Mouse (Mus musculus) cerebellum, postnatal 14 days (tissue): ENCODE measurements around the gene Fmo5.
A peak's percentile ranks its signal among the peaks of the same experiment; 100 is the strongest.

Source experiments
- DNase-seq, 2 experiments: peaks; one replicate each; pipeline ENCODE4 v3.0.0; 2021; ENCODE audit warnings: mixed read lengths in 2 of 2

Gene Fmo5

GRCm38 (mm10) chr3:97628391-97629001, at the start of gene Fmo5:
Gene Fmo5, plus strand, starts transcription at chr3:97628804.
- peak in 1 of 2 experiments; percentile 11 for DNase-seq

GRCm38 (mm10) chr3:97585383-97586160, 43.0 kb upstream of the Fmo5 start:
- DNase-seq = peak; percentile 89 to 93

- no peak for DNase-seq
Observed at GRCm38 (mm10) chr3:97587656-97588055, 40.9 kb upstream of the Fmo5 start.

GRCm38 (mm10) chr3:97590699-97591098, 37.9 kb upstream of the Fmo5 start:
- no peak for DNase-seq

GRCm38 (mm10) chr3:97593089-97593488, 35.5 kb upstream of the Fmo5 start:
- no peak for DNase-seq

DNA sequence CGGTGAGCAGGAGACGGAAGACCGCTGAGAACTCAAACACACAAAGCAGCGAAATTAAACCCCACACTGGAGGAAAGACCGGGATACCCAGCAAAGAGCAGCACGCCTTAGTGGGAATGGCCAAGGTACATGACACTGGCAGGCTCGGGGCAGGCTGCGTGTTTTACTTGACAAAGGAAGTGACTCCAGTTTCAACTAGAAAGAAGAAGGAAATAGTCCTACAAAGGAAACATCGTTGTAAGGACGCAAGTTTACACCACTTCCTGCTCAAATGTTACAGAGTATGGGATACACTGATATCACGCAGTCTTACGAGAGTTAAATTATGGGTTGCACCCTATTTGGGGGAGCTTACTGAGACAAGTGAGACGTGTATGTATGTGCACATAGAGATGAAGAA, 34.5 kb upstream of the Fmo5 start:
- no peak for DNase-seq

DNA sequence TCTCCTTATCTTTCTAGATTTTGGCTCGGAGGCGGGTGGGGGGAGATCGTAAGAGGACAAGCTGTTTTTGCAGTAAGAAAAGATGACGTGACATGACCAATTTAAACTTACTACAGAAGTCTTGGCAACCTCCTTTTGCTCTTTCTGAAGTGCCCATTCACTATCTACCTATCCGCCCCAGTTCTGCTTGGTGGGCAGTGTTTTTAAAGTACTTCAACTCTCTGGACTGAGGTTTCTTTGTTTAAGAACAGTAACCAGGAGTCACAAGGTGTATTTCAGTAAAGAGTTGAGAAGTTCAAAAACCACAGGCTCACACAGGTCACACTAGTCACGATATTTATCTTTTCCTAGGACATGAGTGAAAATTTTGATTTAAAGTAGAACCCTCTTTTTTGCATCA, 33.5 kb upstream of the Fmo5 start:
- no peak for DNase-seq

- DNase-seq = no peak
Observed at GRCm38 (mm10) chr3:97596796-97597195, 31.8 kb upstream of the Fmo5 start.

DNA sequence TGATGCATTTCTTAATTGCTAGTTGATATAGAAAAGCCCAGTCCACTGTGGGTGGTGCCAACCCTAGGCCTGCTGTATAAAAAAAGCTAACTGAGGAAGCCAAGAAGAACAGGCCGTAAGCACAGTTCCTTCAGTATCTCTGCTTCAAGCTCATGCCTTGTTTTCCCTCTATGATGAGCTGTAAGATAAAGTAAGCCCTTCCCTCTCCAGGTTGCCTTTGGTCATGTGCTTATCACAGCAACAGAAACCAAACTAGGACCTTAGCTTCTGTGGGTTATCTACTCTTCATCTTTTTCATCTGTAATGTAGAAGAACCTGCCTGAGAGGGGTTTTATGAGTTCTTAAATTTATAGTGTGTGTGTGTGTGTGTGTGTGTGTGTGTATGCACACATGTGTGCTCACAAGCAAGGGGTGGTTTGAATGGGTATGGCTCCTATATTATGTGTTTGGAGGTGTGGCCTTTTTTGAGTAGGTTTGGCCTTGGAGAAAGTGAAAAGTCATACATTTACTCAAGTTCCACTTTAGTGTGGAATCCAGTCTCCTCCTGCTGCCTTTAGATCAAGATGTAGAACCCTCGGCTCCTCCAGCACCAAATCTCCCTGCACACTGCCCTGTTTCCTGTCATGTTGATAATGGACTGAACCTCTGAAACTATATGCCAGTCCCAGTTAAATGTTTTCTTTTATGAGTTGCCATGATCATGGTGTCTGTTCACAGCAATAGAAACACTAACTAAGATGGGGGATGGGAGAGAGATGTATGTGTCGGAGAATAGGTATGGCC, 28.4 kb upstream of the Fmo5 start:
- DNase-seq = no peak

DNA sequence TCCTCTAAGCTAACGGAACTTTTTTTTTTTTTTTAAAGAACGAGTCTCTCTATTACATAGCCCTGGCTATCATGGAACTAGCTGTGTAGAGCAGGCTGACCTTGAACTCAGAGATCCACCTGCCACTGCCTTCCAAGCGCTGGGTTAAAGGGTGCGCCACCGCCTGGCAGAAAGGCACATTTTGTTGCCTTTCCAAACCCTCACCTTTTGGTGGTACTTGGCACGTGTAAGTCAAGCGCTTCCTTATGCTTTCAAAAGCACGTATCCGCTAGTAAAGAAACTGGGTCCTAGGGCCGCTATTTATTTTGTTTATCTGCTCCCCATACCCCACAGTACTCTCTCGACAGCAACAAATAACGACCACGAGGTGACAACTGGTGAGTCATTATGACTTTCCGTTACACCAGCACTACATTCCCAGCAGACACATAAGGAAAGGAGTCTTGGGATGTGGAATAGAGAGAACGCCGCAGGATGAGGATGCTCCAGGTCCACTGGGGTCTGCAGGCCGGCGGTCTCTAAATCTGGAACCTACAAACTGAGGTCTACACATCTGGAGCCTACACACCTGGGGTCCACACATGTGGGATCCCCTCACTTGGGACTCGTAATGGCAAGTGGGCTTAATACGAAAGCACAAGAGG, 19.3 kb upstream of the Fmo5 start:
- peak; percentile 39 to 49 for DNase-seq

DNA sequence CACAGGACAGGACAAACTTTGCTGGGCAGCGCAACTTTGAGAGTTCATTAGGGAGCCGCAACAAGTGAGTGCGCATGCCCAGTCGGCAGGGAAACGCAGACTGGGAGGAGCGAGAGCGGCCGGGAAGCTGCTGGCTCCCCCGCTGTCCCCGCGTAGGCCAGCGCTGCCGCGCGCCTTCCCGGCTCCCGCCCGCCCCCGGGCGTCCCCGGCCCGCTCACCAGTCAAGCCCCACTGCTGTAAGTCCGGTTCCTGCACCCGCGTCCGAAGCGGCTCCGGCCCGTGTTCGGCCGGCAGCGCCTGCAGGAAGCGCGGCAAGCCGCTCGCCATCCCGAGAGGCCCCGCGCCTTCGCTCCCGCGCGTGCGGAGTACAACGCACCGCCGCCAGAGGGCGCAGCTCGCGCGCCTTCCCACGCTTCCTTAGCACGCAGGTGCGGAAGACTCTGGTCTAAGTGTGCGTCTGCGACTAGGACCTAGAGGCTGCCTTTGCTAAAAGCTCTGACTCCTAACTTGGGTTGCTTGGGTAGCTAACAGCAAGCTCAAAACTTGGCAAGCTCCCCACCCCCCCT, 18.7 kb upstream of the Fmo5 start, which contains the start of gene Chd1l:
TSS of gene Chd1l (minus strand) at position 359 of the 566 bp plus-strand sequence.
- DNase-seq = peak; percentile 94 to 97

DNA sequence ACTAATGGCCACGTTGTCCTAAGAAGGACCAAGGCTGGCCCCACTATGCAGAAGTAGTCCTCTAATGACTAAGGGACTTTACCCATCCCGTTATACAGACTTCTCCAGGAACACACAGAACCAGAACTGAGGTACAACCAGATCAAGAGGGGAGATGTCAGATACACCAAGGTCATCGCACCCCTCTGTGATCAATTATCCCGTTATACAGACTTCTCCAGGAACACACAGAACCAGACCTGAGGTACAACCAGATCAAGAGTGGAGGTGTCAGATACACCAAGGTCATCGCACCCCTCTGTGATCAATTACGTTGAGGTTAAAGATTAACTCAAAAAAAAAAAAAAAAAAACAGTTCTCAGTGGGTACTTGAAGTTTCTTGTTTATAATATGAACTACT, 17.6 kb upstream of the Fmo5 start:
- DNase-seq = no peak

GRCm38 (mm10) chr3:97615154-97615553, 13.4 kb upstream of the Fmo5 start:
- no peak for DNase-seq

- no peak for DNase-seq
Observed at GRCm38 (mm10) chr3:97615933-97616332, 12.7 kb upstream of the Fmo5 start.

GRCm38 (mm10) chr3:97617091-97617825, 11.3 kb upstream of the Fmo5 start:
- DNase-seq = no peak

GRCm38 (mm10) chr3:97617899-97618298, 10.7 kb upstream of the Fmo5 start:
- no peak for DNase-seq

- DNase-seq = no peak
Observed at GRCm38 (mm10) chr3:97620657-97621056, 7.9 kb upstream of the Fmo5 start.

DNA sequence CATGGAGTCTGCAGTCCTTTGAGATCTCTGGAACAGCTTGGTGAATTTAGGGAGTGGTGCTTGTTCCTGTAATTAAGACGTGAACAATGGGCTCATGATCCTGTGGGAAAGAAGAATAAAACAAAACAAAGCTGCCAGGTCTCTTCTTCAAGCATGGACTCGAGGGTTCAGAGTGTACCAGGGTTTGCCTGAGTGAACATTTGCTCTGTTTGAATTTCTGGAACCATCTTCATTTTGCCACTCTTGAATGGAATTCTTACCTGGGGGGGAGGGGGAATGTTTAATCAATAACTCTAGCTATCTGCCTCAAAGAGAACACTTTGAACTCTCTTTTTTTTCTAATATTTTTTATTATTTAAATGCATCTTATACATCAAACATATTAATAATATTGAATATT, 4.0 kb upstream of the Fmo5 start:
- no peak for DNase-seq

GRCm38 (mm10) chr3:97627893-97628292, 711 bp upstream of the Fmo5 start:
- no peak for DNase-seq

DNA sequence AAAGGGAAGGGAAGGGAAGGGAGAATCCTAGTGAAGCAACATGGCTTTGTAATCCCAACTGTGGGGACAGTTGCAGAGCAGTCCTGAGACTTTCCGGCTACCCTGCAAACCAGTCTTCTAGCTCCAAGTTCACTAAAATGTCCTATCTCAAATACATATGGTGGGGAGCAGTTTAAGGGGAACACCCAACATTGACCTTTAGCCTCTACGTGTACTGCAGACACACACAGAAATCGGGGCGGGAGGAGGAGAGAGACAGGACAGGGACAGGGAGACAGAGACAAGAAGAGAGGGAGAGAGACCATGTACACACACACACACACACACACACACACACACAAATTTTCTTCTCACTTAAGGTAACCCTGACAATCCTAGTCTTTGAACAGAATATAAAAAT, 1.3 kb downstream of the Fmo5 start:
- DNase-seq = no peak

DNA sequence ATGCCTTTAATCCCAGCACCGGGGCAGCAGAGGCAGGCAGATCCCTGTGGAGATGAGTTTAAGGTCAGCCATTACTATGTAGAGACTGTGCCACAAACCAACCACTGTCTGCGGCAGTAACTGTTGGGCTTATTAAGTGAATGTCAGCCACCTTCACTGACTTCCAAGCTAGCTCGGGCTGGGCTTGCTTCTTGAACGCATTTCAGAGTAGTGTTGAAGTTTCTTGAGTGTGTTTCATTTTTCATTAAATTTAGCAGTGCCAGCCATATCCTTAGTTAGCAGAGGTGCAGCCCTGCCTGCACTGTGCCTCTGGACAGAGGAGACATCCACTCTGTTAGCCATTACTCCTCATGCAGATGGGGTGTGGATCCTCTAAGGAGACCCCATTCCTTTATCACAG, 2.1 kb downstream of the Fmo5 start:
- no peak for DNase-seq

DNA sequence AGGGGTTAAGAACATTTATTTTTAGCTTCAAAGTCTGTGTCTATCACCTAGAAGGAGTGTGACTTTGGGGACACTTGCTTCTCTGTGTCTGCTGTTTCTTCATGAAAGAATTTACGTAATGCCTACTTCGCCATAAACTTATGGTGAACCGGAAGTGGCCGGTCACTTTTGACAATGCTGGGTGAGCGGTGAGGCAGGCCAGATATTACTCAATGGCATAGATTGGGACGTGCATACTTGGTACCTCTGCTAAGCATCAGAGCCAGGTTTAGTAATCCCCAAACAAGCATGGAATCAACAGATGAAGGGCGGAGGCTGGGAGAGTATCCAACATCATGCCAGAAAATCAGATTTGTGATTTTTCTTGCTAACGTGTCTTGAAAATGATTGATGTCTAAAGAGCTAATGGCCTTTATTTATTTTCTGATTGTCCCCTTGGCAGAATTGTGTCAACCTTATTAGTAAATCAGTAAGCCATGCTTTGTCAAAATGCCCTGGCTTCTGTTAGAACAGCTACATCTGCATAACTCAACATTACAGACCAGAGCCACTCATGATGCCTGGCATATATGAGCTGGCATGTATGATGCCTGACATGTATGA, 2.8 kb downstream of the Fmo5 start:
- no peak for DNase-seq
